Mouse (Mus musculus): ENCODE measurements around the gene Cadps2. TPM values are rescaled to one million over a fixed set of nuclear protein-coding genes. Genes with fewer than 3 reads are reported as not detected.

The Cadps2 gene
- polyA plus RNA-seq, 1 experiment, result 9.1 TPM

GRCm38 (mm10) chr6:23457748-23458147, 381.5 kb downstream of the Cadps2 start:
- 5% methylated on average over 5 of the region's 5 CpGs for WGBS
- no peak overlapping the region for H3K4me3 ChIP-seq (replicated peaks; ENCODE audit: extremely low read depth, low read depth, low read length)
- DNase-seq, result peak; percentile 45
- no peaks in the 10 kb centered on the region for H3K4me1 ChIP-seq (ENCODE audit: control insufficient read depth, insufficient read depth, low read length)
- peak; percentile 71 for TF ChIP-seq CTCF (IDR thresholded peaks at IDR 0.05; ENCODE audit: insufficient read depth, low read length)
- no peak for TF ChIP-seq POLR2A (IDR thresholded peaks at IDR 0.05; ENCODE audit: borderline replicate concordance, extremely low read depth, low read depth, low read length)

GRCm38 (mm10) chr6:23453907-23454306, 385.3 kb downstream of the Cadps2 start:
- Histone ChIP-seq H3K4me1 (ENCODE audit: control insufficient read depth, insufficient read depth, low read length) (0 out of 2 replicates have a peak, but pooled peaks cover 2% of the 10 kb centered on the region), H3K4me3 (replicated peaks; ENCODE audit: extremely low read depth, low read depth, low read length) (no peak overlapping the region)
- 29% methylated on average over 5 of the region's 5 CpGs for WGBS
- no peak for TF ChIP-seq CTCF (IDR thresholded peaks at IDR 0.05; ENCODE audit: insufficient read depth, low read length)
- no peak for TF ChIP-seq POLR2A (IDR thresholded peaks at IDR 0.05; ENCODE audit: borderline replicate concordance, extremely low read depth, low read depth, low read length)
- no peak for DNase-seq

GRCm38 (mm10) chr6:23439897-23440296, 399.3 kb downstream of the Cadps2 start:
- no peak overlapping the region for H3K4me3 ChIP-seq (replicated peaks; ENCODE audit: extremely low read depth, low read depth, low read length)
- no peaks in the 10 kb centered on the region for H3K4me1 ChIP-seq (ENCODE audit: control insufficient read depth, insufficient read depth, low read length)
- DNase-seq, result no peak
- 42% methylated on average over 3 of the region's 3 CpGs for WGBS
- TF ChIP-seq POLR2A (IDR thresholded peaks at IDR 0.05; ENCODE audit: borderline replicate concordance, extremely low read depth, low read depth, low read length) (no peak), CTCF (IDR thresholded peaks at IDR 0.05; ENCODE audit: insufficient read depth, low read length) (no peak)

- TF ChIP-seq POLR2A (IDR thresholded peaks at IDR 0.05; ENCODE audit: borderline replicate concordance, extremely low read depth, low read depth, low read length) (no peak), CTCF (IDR thresholded peaks at IDR 0.05; ENCODE audit: insufficient read depth, low read length) (no peak)
- no peaks in the 10 kb centered on the region for H3K4me1 ChIP-seq (ENCODE audit: control insufficient read depth, insufficient read depth, low read length)
- 26% methylated on average over 12 of the region's 12 CpGs for WGBS
- H3K4me3 ChIP-seq (replicated peaks; ENCODE audit: extremely low read depth, low read depth, low read length), result no peak overlapping the region
- no peak for DNase-seq
Observed at GRCm38 (mm10) chr6:23410256-23411049, 428.8 kb downstream of the Cadps2 start.

- H3K4me3 ChIP-seq (replicated peaks; ENCODE audit: extremely low read depth, low read depth, low read length), result no peak overlapping the region
- WGBS, result 43% methylated on average over 2 of the region's 2 CpGs
- no peaks in the 10 kb centered on the region for H3K4me1 ChIP-seq (ENCODE audit: control insufficient read depth, insufficient read depth, low read length)
- DNase-seq, result no peak
- TF ChIP-seq CTCF (IDR thresholded peaks at IDR 0.05; ENCODE audit: insufficient read depth, low read length) (no peak), POLR2A (IDR thresholded peaks at IDR 0.05; ENCODE audit: borderline replicate concordance, extremely low read depth, low read depth, low read length) (no peak)
Observed at GRCm38 (mm10) chr6:23394131-23394530, 445.1 kb downstream of the Cadps2 start.

GRCm38 (mm10) chr6:23392711-23393110, 446.5 kb downstream of the Cadps2 start:
- no peak for DNase-seq
- Histone ChIP-seq H3K4me3 (replicated peaks; ENCODE audit: extremely low read depth, low read depth, low read length) (no peak overlapping the region), H3K4me1 (ENCODE audit: control insufficient read depth, insufficient read depth, low read length) (no peaks in the 10 kb centered on the region)
- TF ChIP-seq POLR2A (IDR thresholded peaks at IDR 0.05; ENCODE audit: borderline replicate concordance, extremely low read depth, low read depth, low read length), result no peak
- 82% methylated on average over 4 of the region's 4 CpGs for WGBS

- no peak for DNase-seq
- H3K4me1 ChIP-seq (ENCODE audit: control insufficient read depth, insufficient read depth, low read length), result no peaks in the 10 kb centered on the region
- TF ChIP-seq CTCF (IDR thresholded peaks at IDR 0.05; ENCODE audit: insufficient read depth, low read length) (no peak), POLR2A (IDR thresholded peaks at IDR 0.05; ENCODE audit: borderline replicate concordance, extremely low read depth, low read depth, low read length) (no peak)
- 52% methylated on average over 5 of the region's 5 CpGs for WGBS
- no peak overlapping the region for H3K4me3 ChIP-seq (replicated peaks; ENCODE audit: extremely low read depth, low read depth, low read length)
Observed at GRCm38 (mm10) chr6:23386711-23387110, 452.5 kb downstream of the Cadps2 start.

GRCm38 (mm10) chr6:23383004-23383347, 456.2 kb downstream of the Cadps2 start:
- 75% methylated on average over 1 of the region's 1 CpGs for WGBS
- H3K4me1 ChIP-seq (ENCODE audit: control insufficient read depth, insufficient read depth, low read length), result no peaks in the 10 kb centered on the region
- DNase-seq, result no peak
- no peak for TF ChIP-seq CTCF (IDR thresholded peaks at IDR 0.05; ENCODE audit: insufficient read depth, low read length)
- TF ChIP-seq POLR2A (IDR thresholded peaks at IDR 0.05; ENCODE audit: borderline replicate concordance, extremely low read depth, low read depth, low read length), result no peak
- H3K4me3 ChIP-seq (replicated peaks; ENCODE audit: extremely low read depth, low read depth, low read length), result no peak overlapping the region

GRCm38 (mm10) chr6:23382283-23383003, 456.8 kb downstream of the Cadps2 start:
- H3K4me3 ChIP-seq (replicated peaks; ENCODE audit: extremely low read depth, low read depth, low read length), result no peak overlapping the region
- TF ChIP-seq POLR2A (IDR thresholded peaks at IDR 0.05; ENCODE audit: borderline replicate concordance, extremely low read depth, low read depth, low read length) (no peak), CTCF (IDR thresholded peaks at IDR 0.05; ENCODE audit: insufficient read depth, low read length) (no peak)
- no peaks in the 10 kb centered on the region for H3K4me1 ChIP-seq (ENCODE audit: control insufficient read depth, insufficient read depth, low read length)
- no peak for DNase-seq
- 54% methylated on average over 12 of the region's 12 CpGs for WGBS

GRCm38 (mm10) chr6:23376327-23376726, 462.9 kb downstream of the Cadps2 start:
- TF ChIP-seq POLR2A (IDR thresholded peaks at IDR 0.05; ENCODE audit: borderline replicate concordance, extremely low read depth, low read depth, low read length) (no peak), CTCF (IDR thresholded peaks at IDR 0.05; ENCODE audit: insufficient read depth, low read length) (no peak)
- Histone ChIP-seq H3K4me3 (replicated peaks; ENCODE audit: extremely low read depth, low read depth, low read length) (no peak overlapping the region), H3K4me1 (ENCODE audit: control insufficient read depth, insufficient read depth, low read length) (no peaks in the 10 kb centered on the region)
- WGBS, result 65% methylated on average over 7 of the region's 7 CpGs
- DNase-seq, result no peak
